Mouse (Mus musculus): ENCODE measurements at regions not wholly inside any gene's neighbourhood (a gene's known extent, or its start where the extent isn't known, plus 50 kb on each side); places are given as distances from the start of the nearest gene placed in this dataset.
"Not testable (repeated sequence)": the region's sequence is repeated elsewhere in the genome, so short reads cannot be mapped to it uniquely, and the experiment has no call there.

DNA sequence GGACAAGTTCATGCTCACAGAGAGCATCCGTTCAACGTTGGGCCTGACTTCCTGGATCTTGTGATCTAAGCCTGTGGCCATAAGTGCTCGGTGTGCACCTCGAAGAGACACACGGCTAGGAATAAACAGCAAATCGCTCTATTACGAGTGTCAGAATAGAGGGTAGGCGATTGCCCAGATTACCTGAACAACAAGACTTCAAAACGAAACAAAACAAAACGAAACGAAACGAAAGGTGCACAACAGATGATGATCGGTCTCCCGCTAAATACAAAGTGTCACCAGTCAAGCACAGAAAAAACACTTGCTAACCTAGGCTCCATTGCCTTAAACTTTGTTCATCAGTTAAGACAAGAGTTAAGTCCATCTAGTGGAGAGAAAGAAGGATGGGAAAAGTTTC lies 67.4 kb downstream of the Pdia4 start:
- H3K4me3 ChIP-seq; H3K4me2 ChIP-seq (replicated peaks); H3K9me3 ChIP-seq; H3K36me3 ChIP-seq; H3K9ac ChIP-seq; H3K27ac ChIP-seq; H3K4me1 ChIP-seq; H3K27me3 ChIP-seq; ATAC-seq (ENCODE audit: insufficient number of reproducible peaks, insufficient read depth, low FRiP score, low TSS enrichment): not testable (repeated sequence)
- 79% methylated on average over 9 of the region's 14 CpGs for WGBS

DNA sequence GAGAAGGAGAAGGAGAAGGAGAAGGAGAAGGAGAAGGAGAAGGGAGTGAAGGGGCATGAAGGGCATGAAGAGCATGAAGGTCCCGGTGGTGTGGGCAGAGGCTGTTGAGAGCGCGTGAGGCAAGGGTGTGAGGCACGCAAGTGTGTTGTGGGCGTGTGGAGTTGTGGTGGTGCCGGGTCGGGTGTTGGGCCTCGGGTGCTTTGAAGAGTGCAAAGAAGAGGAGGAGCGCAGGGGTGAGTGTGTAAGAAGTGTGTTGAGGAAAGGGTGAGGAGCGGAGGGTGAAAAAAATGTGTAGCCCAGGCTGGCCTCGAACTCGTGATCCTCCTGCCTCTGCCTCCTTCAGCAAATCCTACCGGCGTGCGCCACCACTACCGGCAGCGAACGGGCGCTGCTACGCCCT lies 69.4 kb downstream of the Pdia4 start:
- WGBS: no CpG with 5 or more reads among the region's 20 CpGs
- not testable (repeated sequence) for H3K27ac ChIP-seq; H3K9me3 ChIP-seq; H3K27me3 ChIP-seq; ATAC-seq (ENCODE audit: insufficient number of reproducible peaks, insufficient read depth, low FRiP score, low TSS enrichment); H3K36me3 ChIP-seq; H3K4me1 ChIP-seq; H3K9ac ChIP-seq; H3K4me3 ChIP-seq
- H3K4me2 ChIP-seq (replicated peaks): 0 out of 2 replicates have a peak overlapping the region, but pooled peaks have one; percentile 25

DNA sequence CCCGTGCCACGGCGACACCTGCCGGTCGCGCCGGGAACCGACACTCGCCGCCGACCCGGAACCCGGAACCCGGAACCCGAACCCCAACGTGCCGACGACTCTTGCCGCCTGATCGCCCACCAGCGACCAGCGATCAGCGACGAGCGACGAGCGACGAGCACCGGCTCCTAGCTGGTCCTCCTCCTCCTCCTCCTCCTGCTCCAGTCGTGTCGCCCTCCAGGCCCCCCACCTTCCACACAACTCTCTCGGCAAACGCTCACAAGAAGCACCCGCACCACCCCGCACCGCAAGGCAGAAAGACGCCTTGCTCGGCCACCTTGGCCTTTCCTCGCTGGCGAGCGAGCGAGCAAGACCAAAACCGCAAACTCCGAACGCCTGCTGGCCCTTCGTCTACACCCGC lies 73.0 kb downstream of the Pdia4 start:
- not testable (repeated sequence) for H3K27ac ChIP-seq; H3K9ac ChIP-seq; ATAC-seq (ENCODE audit: insufficient number of reproducible peaks, insufficient read depth, low FRiP score, low TSS enrichment); H3K4me1 ChIP-seq; H3K36me3 ChIP-seq; H3K27me3 ChIP-seq; H3K9me3 ChIP-seq
- peak overlapping the region; percentile 32 for H3K4me2 ChIP-seq (replicated peaks)
- H3K4me3 ChIP-seq: peak overlapping the region; percentile 37
- WGBS: 11% methylated on average over 18 of the region's 47 CpGs

DNA sequence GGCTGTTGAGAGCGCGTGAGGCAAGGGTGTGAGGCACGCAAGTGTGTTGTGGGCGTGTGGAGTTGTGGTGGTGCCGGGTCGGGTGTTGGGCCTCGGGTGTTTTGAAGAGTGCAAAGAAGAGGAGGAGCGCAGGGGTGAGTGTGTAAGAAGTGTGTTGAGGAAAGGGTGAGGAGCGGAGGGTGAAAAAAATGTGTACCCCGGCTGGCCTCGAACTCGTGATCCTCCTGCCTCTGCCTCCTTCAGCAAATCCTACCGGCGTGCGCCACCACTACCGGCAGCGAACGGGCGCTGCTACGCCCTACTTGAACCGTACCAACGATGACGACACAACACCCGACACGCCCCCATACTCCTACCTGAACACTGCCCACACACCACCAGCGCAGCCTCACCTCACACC lies 73.5 kb downstream of the Pdia4 start:
- H3K9me3 ChIP-seq; H3K27me3 ChIP-seq; H3K27ac ChIP-seq; H3K4me3 ChIP-seq; H3K36me3 ChIP-seq; ATAC-seq (ENCODE audit: insufficient number of reproducible peaks, insufficient read depth, low FRiP score, low TSS enrichment); H3K4me1 ChIP-seq; H3K9ac ChIP-seq: not testable (repeated sequence)
- peak overlapping the region; percentile 29; the same call in 1 of the 2 replicates for H3K4me2 ChIP-seq (replicated peaks)
- 9% methylated on average over 13 of the region's 26 CpGs for WGBS

DNA sequence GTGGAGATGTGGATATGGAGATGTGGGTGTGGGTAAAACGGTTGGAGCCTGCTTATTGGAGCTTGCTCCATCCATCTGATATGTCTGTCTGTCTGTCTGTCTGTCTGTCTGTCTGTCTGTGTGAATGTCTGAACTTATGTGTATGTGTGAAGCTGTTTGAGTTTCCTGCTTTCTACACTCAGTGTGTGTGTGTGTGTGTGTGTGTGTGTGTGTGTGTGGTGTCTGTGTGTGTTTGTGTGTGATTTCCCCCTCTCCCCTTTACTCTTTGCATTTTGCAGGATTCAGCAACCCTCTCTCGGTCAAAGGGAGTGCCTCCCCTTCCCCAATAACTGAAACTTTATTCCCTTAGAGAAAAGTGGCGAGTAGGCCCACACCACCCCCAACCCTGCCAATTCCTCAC lies 75.3 kb downstream of the Pdia4 start:
- not testable (repeated sequence) for H3K4me3 ChIP-seq; H3K9ac ChIP-seq; H3K4me1 ChIP-seq; H3K27ac ChIP-seq; ATAC-seq (ENCODE audit: insufficient number of reproducible peaks, insufficient read depth, low FRiP score, low TSS enrichment); H3K9me3 ChIP-seq; H3K27me3 ChIP-seq; H3K36me3 ChIP-seq; H3K4me2 ChIP-seq (replicated peaks)
- WGBS: no CpG with 5 or more reads among the region's 3 CpGs

Measured in embryonic facial prominence, embryonic 12.5 days (tissue).